Mouse (Mus musculus): ENCODE measurements at regions not wholly inside any gene's neighbourhood (a gene's known extent, or its start where the extent isn't known, plus 50 kb on each side); places are given as distances from the start of the nearest gene placed in this dataset.
A peak's percentile ranks its signal among the peaks of the same experiment; 100 is the strongest.

- Histone ChIP-seq H3K36me3 (ENCODE audit: control insufficient read depth, insufficient read depth, low read length) (no peaks in the 10 kb centered on the region), H3K4me2 (ENCODE audit: low read length) (no peak overlapping the region), H3K27ac (ENCODE audit: low read depth, low read length) (no peak overlapping the region), H3K9me3 (ENCODE audit: control insufficient read depth, low read length) (no peaks in the 10 kb centered on the region), H3K9ac (ENCODE audit: low read depth, low read length) (no peak overlapping the region), H3K4me1 (ENCODE audit: control insufficient read depth, insufficient read depth, low read depth, low read length) (0 out of 2 replicates have a peak, but pooled peaks cover 6% of the 10 kb centered on the region), H3K27me3 (replicated peaks; ENCODE audit: control insufficient read depth, insufficient read depth, low read length) (no peaks in the 10 kb centered on the region), H3K4me3 (ENCODE audit: low read length) (no peak overlapping the region)
- no peak for ATAC-seq
- WGBS = 69% methylated on average over 6 of the region's 6 CpGs
These were observed 75.1 kb upstream of the Serp2 start for GRCm38 (mm10) chr14:76631740-76632139.

- H3K27ac ChIP-seq (ENCODE audit: low read depth, low read length) = no peak overlapping the region
- no peaks in the 10 kb centered on the region for H3K9me3 ChIP-seq (ENCODE audit: control insufficient read depth, low read length)
- H3K9ac ChIP-seq (ENCODE audit: low read depth, low read length) = no peak overlapping the region
- H3K4me1 ChIP-seq (ENCODE audit: control insufficient read depth, insufficient read depth, low read depth, low read length) = peaks cover 9% of the 10 kb centered on the region
- no peak overlapping the region for H3K4me3 ChIP-seq (ENCODE audit: low read length)
- no peaks in the 10 kb centered on the region for H3K27me3 ChIP-seq (replicated peaks; ENCODE audit: control insufficient read depth, insufficient read depth, low read length)
- no peak overlapping the region for H3K4me2 ChIP-seq (ENCODE audit: low read length)
- no peak for ATAC-seq
- H3K36me3 ChIP-seq (ENCODE audit: control insufficient read depth, insufficient read depth, low read length) = no peaks in the 10 kb centered on the region
- WGBS = 66% methylated on average over 4 of the region's 4 CpGs
These were observed 74.5 kb upstream of the Serp2 start for GRCm38 (mm10) chr14:76631181-76631580.

- H3K4me3 ChIP-seq (ENCODE audit: low read length) = no peak overlapping the region
- no peak overlapping the region for H3K27ac ChIP-seq (ENCODE audit: low read depth, low read length)
- H3K36me3 ChIP-seq (ENCODE audit: control insufficient read depth, insufficient read depth, low read length) = no peaks in the 10 kb centered on the region
- H3K9me3 ChIP-seq (ENCODE audit: control insufficient read depth, low read length) = no peaks in the 10 kb centered on the region
- no peak overlapping the region for H3K9ac ChIP-seq (ENCODE audit: low read depth, low read length)
- no peak overlapping the region for H3K4me2 ChIP-seq (ENCODE audit: low read length)
- peaks cover 21% of the 10 kb centered on the region for H3K4me1 ChIP-seq (ENCODE audit: control insufficient read depth, insufficient read depth, low read depth, low read length)
- ATAC-seq = no peak
- no peaks in the 10 kb centered on the region for H3K27me3 ChIP-seq (replicated peaks; ENCODE audit: control insufficient read depth, insufficient read depth, low read length)
- WGBS = 85% methylated on average over 11 of the region's 11 CpGs
These were observed 73.3 kb upstream of the Serp2 start for GRCm38 (mm10) chr14:76629913-76630478.

- WGBS = 64% methylated on average over 10 of the region's 10 CpGs
- no peak overlapping the region for H3K4me2 ChIP-seq (ENCODE audit: low read length)
- peak overlapping the region; percentile 21; the same call in 1 of the 2 replicates for H3K27ac ChIP-seq (ENCODE audit: low read depth, low read length)
- H3K9me3 ChIP-seq (ENCODE audit: control insufficient read depth, low read length) = no peaks in the 10 kb centered on the region
- no peaks in the 10 kb centered on the region for H3K36me3 ChIP-seq (ENCODE audit: control insufficient read depth, insufficient read depth, low read length)
- H3K4me3 ChIP-seq (ENCODE audit: low read length) = no peak overlapping the region
- peaks cover 28% of the 10 kb centered on the region for H3K4me1 ChIP-seq (ENCODE audit: control insufficient read depth, insufficient read depth, low read depth, low read length)
- peak; percentile 44 for ATAC-seq
- H3K9ac ChIP-seq (ENCODE audit: low read depth, low read length) = no peak overlapping the region
- no peaks in the 10 kb centered on the region for H3K27me3 ChIP-seq (replicated peaks; ENCODE audit: control insufficient read depth, insufficient read depth, low read length)
These were observed 71.6 kb upstream of the Serp2 start for GRCm38 (mm10) chr14:76628182-76628892.

GRCm38 (mm10) chr14:76625589-76626368 lies 69.1 kb upstream of the Serp2 start:
- Histone ChIP-seq H3K9ac (ENCODE audit: low read depth, low read length) (no peak overlapping the region), H3K27me3 (replicated peaks; ENCODE audit: control insufficient read depth, insufficient read depth, low read length) (no peaks in the 10 kb centered on the region), H3K36me3 (ENCODE audit: control insufficient read depth, insufficient read depth, low read length) (no peaks in the 10 kb centered on the region), H3K27ac (ENCODE audit: low read depth, low read length) (peak overlapping the region; percentile 54), H3K9me3 (ENCODE audit: control insufficient read depth, low read length) (no peaks in the 10 kb centered on the region), H3K4me3 (ENCODE audit: low read length) (no peak overlapping the region), H3K4me2 (ENCODE audit: low read length) (no peak overlapping the region), H3K4me1 (ENCODE audit: control insufficient read depth, insufficient read depth, low read depth, low read length) (peaks cover 36% of the 10 kb centered on the region)
- ATAC-seq = peak; percentile 35; the same call in 1 of the 2 replicates
- 44% methylated on average over 10 of the region's 10 CpGs for WGBS

DNA sequence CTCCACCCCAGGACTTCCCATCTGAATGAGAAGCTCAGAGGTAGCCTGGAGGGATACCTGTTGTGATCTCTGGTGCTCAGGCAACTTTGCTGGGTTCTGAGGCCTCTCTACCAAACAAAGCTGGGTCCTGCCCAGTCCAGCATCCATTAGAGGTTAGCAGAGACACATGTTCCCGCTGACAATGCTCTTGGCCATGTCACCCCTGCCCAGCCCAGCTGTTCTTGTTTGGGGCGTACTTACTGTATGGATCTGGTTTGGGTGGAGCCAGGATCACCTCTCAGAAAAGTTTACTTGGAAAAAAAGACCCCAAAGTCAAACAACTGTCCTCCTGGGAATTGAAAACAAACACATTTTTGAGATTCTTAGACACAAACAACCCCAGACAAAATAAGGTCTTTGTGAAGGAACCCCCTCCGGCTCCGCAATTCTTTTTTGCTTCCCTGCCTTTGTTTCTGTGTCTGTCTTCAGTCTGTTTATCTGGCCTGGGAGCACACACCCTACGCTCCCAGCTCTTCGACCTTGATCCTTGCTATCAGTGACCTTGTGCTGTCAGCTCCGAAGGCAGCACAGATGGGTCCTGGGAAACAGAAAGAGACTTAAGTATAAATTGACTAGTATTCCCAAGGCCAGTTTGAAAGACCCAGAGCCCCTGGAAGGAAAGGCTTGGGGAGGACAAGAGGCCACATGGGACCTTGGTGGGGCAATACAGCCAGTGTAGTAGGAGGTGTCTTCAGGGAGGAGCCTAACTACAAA lies 68.1 kb upstream of the Serp2 start:
- no peaks in the 10 kb centered on the region for H3K27me3 ChIP-seq (replicated peaks; ENCODE audit: control insufficient read depth, insufficient read depth, low read length)
- no peak overlapping the region for H3K27ac ChIP-seq (ENCODE audit: low read depth, low read length)
- H3K9me3 ChIP-seq (ENCODE audit: control insufficient read depth, low read length) = no peaks in the 10 kb centered on the region
- no peak overlapping the region for H3K4me3 ChIP-seq (ENCODE audit: low read length)
- ATAC-seq = no peak
- no peak overlapping the region for H3K9ac ChIP-seq (ENCODE audit: low read depth, low read length)
- no peak overlapping the region for H3K4me2 ChIP-seq (ENCODE audit: low read length)
- 61% methylated on average over 7 of the region's 7 CpGs for WGBS
- H3K36me3 ChIP-seq (ENCODE audit: control insufficient read depth, insufficient read depth, low read length) = no peaks in the 10 kb centered on the region
- H3K4me1 ChIP-seq (ENCODE audit: control insufficient read depth, insufficient read depth, low read depth, low read length) = peaks cover 36% of the 10 kb centered on the region

DNA sequence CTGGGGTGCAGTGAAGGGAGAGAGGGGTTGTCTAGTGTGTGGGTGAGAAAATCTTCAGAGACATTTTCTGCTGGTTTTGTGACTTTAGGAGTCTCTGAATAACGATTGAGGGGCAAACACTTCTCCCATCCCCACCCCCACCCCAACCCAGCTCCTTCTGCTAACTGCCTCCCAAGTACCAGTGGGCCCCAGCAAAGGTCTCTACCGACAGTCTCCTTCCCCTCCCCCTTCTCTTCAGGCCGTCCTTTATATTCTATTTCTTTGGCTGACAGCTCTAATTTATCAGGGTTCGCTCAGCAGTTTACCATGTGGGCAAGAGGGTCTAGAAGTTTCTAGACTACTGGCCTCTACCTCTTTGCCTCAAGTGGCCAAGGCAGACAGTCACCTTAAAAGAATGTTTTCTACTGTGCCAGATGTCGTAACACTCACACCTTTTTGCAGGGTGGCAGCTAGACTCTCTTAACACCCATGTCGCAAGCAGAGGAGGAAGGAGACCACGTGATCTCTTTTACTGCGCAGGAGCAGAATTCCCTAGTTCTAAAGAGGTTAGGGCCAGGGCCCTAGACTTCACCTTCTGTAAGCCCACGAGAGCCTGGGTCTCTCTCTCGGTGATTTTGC lies 66.8 kb upstream of the Serp2 start:
- Histone ChIP-seq H3K27ac (ENCODE audit: low read depth, low read length) (peak overlapping the region; percentile 42), H3K9me3 (ENCODE audit: control insufficient read depth, low read length) (no peaks in the 10 kb centered on the region), H3K9ac (ENCODE audit: low read depth, low read length) (no peak overlapping the region), H3K36me3 (ENCODE audit: control insufficient read depth, insufficient read depth, low read length) (no peaks in the 10 kb centered on the region), H3K4me2 (ENCODE audit: low read length) (no peak overlapping the region), H3K4me1 (ENCODE audit: control insufficient read depth, insufficient read depth, low read depth, low read length) (peaks cover 38% of the 10 kb centered on the region), H3K27me3 (replicated peaks; ENCODE audit: control insufficient read depth, insufficient read depth, low read length) (no peaks in the 10 kb centered on the region), H3K4me3 (ENCODE audit: low read length) (no peak overlapping the region)
- WGBS = 35% methylated on average over 10 of the region's 10 CpGs
- ATAC-seq = no peak

DNA sequence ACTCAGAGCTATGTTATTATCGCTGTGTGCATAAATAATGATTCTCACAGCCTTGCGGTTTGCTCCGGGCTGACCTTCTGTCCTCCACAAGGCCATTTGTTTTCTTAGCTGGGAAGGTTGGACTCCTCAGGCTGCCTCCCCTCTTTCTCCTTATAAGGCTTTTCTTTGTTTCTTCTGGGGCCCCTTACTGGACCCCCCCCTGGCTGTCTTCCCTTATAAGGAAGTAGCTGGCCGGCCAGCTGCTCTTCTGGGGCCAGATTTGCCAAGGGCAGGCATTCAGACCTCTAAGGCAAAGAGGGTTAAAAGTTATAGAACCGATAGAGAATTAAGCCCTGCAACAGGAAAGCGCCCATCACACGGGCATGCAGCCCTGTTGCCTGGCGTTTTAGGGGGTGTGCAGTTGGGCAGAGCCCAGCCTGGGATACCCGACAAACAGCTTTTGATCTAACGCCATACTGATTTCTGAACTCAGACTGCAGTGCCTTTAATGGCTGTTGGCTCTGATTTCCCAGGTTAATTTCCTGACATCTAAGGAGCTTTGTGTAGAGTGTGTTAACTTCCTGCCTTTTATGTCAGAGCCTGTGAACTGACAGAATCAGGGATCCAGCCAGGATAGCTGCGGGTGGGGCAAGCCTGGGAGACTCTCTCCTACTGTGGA lies 66.1 kb upstream of the Serp2 start:
- WGBS = 3% methylated on average over 11 of the region's 11 CpGs
- Histone ChIP-seq H3K36me3 (ENCODE audit: control insufficient read depth, insufficient read depth, low read length) (no peaks in the 10 kb centered on the region), H3K4me1 (ENCODE audit: control insufficient read depth, insufficient read depth, low read depth, low read length) (peaks cover 43% of the 10 kb centered on the region), H3K27ac (ENCODE audit: low read depth, low read length) (peak overlapping the region; percentile 42), H3K9me3 (ENCODE audit: control insufficient read depth, low read length) (no peaks in the 10 kb centered on the region), H3K4me2 (ENCODE audit: low read length) (peak overlapping the region; percentile 19), H3K4me3 (ENCODE audit: low read length) (no peak overlapping the region), H3K27me3 (replicated peaks; ENCODE audit: control insufficient read depth, insufficient read depth, low read length) (no peaks in the 10 kb centered on the region), H3K9ac (ENCODE audit: low read depth, low read length) (0 out of 2 replicates have a peak overlapping the region, but pooled peaks have one; percentile 18)
- ATAC-seq = peak; percentile 55

All from hindbrain, embryonic 16.5 days (tissue).